Mouse (Mus musculus) bone marrow, adult 2 months (tissue): ENCODE measurements around the gene Pthlh. TPM values are rescaled to one million over a fixed set of nuclear protein-coding genes. Genes with fewer than 3 reads are reported as not detected.
A peak's percentile ranks its signal among the peaks of the same experiment; 100 is the strongest.

ENCODE experiments used
- H3K27ac ChIP-seq: fragments of 200-500 bp; 2 replicates; pipeline ENCODE4 v1.5.1; 2012; ENCODE audit warnings: low read depth, mild to moderate bottlenecking, control low read depth, inconsistent platforms, low read length; ENCODE audit not compliant: control insufficient read depth, poor library complexity, insufficient read depth
- H3K4me1 ChIP-seq: fragments of 200-500 bp; 2 replicates; pipeline ENCODE4 v1.6.1; 2011; ENCODE audit warnings: low read length; ENCODE audit not compliant: control insufficient read depth, insufficient read depth
- H3K4me3 ChIP-seq: fragments of 200-500 bp; replicated peaks from 2 replicates; pipeline ENCODE3; 2011; ENCODE audit warnings: mild to moderate bottlenecking, low read depth, low read length, control low read depth; ENCODE audit not compliant: control insufficient read depth
- CTCF ChIP-seq: fragments of 200-500 bp; IDR thresholded peaks from 2 replicates; pipeline ENCODE4 v1.5.1; 2011; ENCODE audit warnings: low read length, control low read depth; ENCODE audit not compliant: control insufficient read depth, insufficient read depth
- POLR2A ChIP-seq: fragments of 200-500 bp; IDR thresholded peaks from 2 replicates; pipeline ENCODE4 v1.6.1; 2011; ENCODE audit warnings: low read depth, mild to moderate bottlenecking, control low read depth, low read length, borderline replicate concordance; ENCODE audit not compliant: control insufficient read depth
- WGBS: fragments of 180-500 bp; shearing (Covaris S2); methylation state at CpG from one replicate; pipeline ENCODE4 v1.1.7; 2018; 5-methylcytosine and 5-hydroxymethylcytosine counted together
- polyA plus RNA-seq: library from polyadenylated mRNA; stranded (reverse); fragments of >200 nt; gene quantifications from 2 replicates; pipeline ENCODE4 v1.2.4, GENCODE M21; 2011; ENCODE audit warnings: low replicate concordance; ENCODE audit not compliant: missing spikeins, insufficient read depth, insufficient read length

Gene Pthlh
- polyA plus RNA-seq, 1 experiment: not detected

GRCm38 (mm10) chr6:147266466-147266865 is 2.5 kb upstream of the Pthlh start:
- 55% methylated on average over 6 of the region's 6 CpGs for WGBS
- Histone ChIP-seq H3K4me3 (no peak overlapping the region), H3K27ac (no peak overlapping the region), H3K4me1 (no peaks in the 10 kb centered on the region)
- TF ChIP-seq POLR2A (no peak), CTCF (no peak)

- Histone ChIP-seq H3K27ac (no peak overlapping the region), H3K4me1 (no peaks in the 10 kb centered on the region), H3K4me3 (no peak overlapping the region)
- 3% methylated on average over 21 of the region's 21 CpGs for WGBS
- TF ChIP-seq POLR2A: no peak
- TF ChIP-seq CTCF: no peak
Observed at GRCm38 (mm10) chr6:147263178-147263577, 805 bp downstream of the Pthlh start.

DNA sequence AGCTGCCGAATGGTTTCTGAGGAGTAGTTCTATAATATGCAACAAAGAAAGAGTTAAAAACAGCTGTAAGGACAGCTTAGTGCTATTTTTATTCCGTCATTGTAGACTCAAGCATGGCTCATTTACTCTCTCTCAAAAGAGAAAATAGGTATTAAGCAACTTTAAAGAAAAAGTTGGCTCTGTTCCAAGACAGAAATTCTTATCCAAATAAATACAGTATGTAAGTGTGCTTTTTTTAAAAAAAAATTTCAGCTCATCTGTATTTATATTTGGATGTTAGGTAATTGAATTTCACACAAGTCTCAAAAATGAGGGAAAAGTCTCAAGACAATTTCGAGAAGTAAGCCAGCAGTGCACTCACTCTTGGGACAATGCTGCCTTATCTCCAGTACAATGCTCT is 2.4 kb downstream of the Pthlh start:
- Histone ChIP-seq H3K4me1 (no peaks in the 10 kb centered on the region), H3K4me3 (no peak overlapping the region), H3K27ac (no peak overlapping the region)
- WGBS: 50% methylated on average over 3 of the region's 3 CpGs
- TF ChIP-seq POLR2A: no peak
- no peak for TF ChIP-seq CTCF

GRCm38 (mm10) chr6:147260766-147261165 is 3.2 kb downstream of the Pthlh start:
- Histone ChIP-seq H3K4me1 (no peaks in the 10 kb centered on the region), H3K27ac (no peak overlapping the region), H3K4me3 (no peak overlapping the region)
- WGBS: 65% methylated on average over 3 of the region's 3 CpGs
- TF ChIP-seq POLR2A (no peak), CTCF (no peak)

- 81% methylated on average over 3 of the region's 3 CpGs for WGBS
- Histone ChIP-seq H3K4me1 (no peaks in the 10 kb centered on the region), H3K27ac (no peak overlapping the region), H3K4me3 (no peak overlapping the region)
- TF ChIP-seq CTCF: no peak
- no peak for TF ChIP-seq POLR2A
Observed at GRCm38 (mm10) chr6:147247782-147248181, 16.2 kb downstream of the Pthlh start.

DNA sequence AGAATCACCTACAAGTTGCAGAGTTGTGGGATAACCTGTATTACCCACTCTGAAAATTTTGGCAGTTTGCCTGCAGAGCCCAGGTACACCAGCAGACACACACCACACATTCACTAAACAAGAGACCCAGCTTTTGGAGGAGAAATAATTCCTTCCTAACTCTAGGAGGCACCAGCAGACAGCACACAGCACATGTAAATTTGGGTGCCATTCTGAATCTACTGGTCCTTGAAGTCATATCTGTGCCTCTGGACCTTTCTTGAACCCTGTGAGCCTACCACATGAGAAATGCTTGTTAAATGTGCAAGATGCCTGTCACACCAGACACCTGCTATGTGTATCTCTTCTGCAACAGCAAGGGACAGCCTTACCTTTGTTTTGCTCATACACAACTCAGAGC is 19.7 kb downstream of the Pthlh start:
- TF ChIP-seq POLR2A: no peak
- TF ChIP-seq CTCF: no peak
- no peak overlapping the region for H3K27ac ChIP-seq

GRCm38 (mm10) chr6:147243655-147244054 is 20.3 kb downstream of the Pthlh start:
- 53% methylated on average over 5 of the region's 5 CpGs for WGBS

More for the DNA sequence above, 19.7 kb downstream of the Pthlh start:
- Histone ChIP-seq H3K4me3 (no peak overlapping the region), H3K4me1 (no peaks in the 10 kb centered on the region)

DNA sequence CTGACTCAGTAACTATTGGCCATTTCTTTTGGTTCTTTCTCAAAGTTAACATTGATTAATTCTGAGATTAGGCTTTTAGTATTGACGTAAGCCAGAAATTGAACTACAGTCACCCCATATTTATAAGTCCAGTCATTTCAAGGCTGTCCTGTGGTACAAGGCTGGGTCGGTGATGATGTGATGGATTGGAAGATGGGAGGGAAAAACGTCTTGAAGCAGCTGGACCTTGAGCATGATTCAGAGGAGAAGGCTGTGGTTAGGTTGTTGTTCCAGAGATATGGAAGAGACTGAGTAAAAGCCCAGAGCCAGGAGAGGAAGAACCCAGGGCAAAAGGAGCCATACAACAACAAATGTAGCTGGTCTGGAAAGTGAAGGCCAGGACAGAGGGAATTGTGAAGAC is 22.4 kb downstream of the Pthlh start:
- no peak overlapping the region for H3K27ac ChIP-seq
- WGBS: 69% methylated on average over 3 of the region's 3 CpGs
- no peaks in the 10 kb centered on the region for H3K4me1 ChIP-seq
- no peak overlapping the region for H3K4me3 ChIP-seq
- no peak for TF ChIP-seq POLR2A
- no peak for TF ChIP-seq CTCF

More at GRCm38 (mm10) chr6:147243655-147244054, 20.3 kb downstream of the Pthlh start:
- no peak for TF ChIP-seq POLR2A
- no peak for TF ChIP-seq CTCF
- Histone ChIP-seq H3K27ac (no peak overlapping the region), H3K4me1 (no peaks in the 10 kb centered on the region), H3K4me3 (no peak overlapping the region)

DNA sequence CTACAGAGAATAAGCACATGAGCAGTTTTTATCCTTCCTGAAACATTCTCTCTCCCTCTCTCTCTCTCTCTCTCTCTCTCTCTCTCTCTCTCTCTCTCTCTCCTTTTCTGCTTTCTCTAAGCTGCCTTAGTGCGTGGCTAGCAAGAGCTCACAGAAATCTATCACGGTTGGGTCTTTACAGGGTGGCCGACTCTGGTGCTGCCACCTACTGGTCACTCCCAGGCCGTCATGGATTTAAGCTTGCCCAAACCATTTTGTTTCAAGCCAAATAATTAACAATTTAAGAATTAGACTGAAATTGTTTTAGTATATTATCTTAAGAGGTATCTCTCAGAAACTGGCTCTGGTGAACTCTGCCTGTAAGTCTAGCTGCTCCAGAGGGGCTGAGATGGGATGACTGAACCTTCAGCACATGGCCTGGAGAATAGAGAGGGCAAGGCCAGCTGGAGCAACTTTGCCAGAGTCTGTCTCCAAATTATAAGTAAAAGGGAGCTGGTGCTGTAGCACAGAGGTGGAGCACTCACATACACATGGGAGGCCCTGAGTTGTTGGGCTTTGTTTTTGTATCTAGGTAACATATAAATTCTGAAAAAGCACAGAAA is 23.7 kb downstream of the Pthlh start:
- TF ChIP-seq CTCF (peak; percentile 71), POLR2A (no peak)
- no peak overlapping the region for H3K27ac ChIP-seq
- 3% methylated on average over 4 of the region's 4 CpGs for WGBS
- H3K4me3 ChIP-seq: no peak overlapping the region
- no peaks in the 10 kb centered on the region for H3K4me1 ChIP-seq
